Mouse (Mus musculus) liver, adult 2 months (tissue): ENCODE measurements around the gene Ambra1. TPM values are rescaled to one million over a fixed set of nuclear protein-coding genes. Genes with fewer than 3 reads are reported as not detected.

Experiments
- DNase-seq: peaks from one replicate; pipeline ENCODE4 v3.0.0-alpha.2; 2011; ENCODE audit warnings: low read depth, low spot score; ENCODE audit errors: extremely low read depth
- H3K27ac ChIP-seq: fragments of 200-500 bp; replicated peaks from 2 replicates; pipeline ENCODE4 v1.5.1; 2012; ENCODE audit warnings: low read depth, mild to moderate bottlenecking, control low read depth, inconsistent platforms, low read length; ENCODE audit not compliant: insufficient read depth
- H3K27me3 ChIP-seq: fragments of 200-500 bp; 2 replicates; pipeline ENCODE4 v1.6.1; 2012; ENCODE audit warnings: mild to moderate bottlenecking, moderate library complexity, low read length, inconsistent platforms; ENCODE audit not compliant: control insufficient read depth, insufficient read depth
- H3K36me3 ChIP-seq: fragments of 200-500 bp; 2 replicates; pipeline ENCODE4 v1.6.1; 2012; ENCODE audit warnings: low read length, inconsistent platforms; ENCODE audit not compliant: control insufficient read depth, insufficient read depth
- H3K4me1 ChIP-seq: fragments of 200-500 bp; 2 replicates; pipeline ENCODE4 v1.6.1; 2011; ENCODE audit warnings: low read length; ENCODE audit not compliant: control insufficient read depth, insufficient read depth
- H3K4me3 ChIP-seq: fragments of 200-500 bp; 2 replicates; pipeline ENCODE4 v1.5.1; 2011; ENCODE audit warnings: low read depth, mild to moderate bottlenecking, control low read depth, low read length, moderate library complexity; ENCODE audit not compliant: insufficient read depth
- H3K79me2 ChIP-seq: fragments of 200-500 bp; 2 replicates; pipeline ENCODE4 v1.6.1; 2012; ENCODE audit warnings: inconsistent platforms, mild to moderate bottlenecking, low read length, moderate library complexity; ENCODE audit not compliant: control insufficient read depth, insufficient read depth
- H3K9ac ChIP-seq: fragments of 200-500 bp; 2 replicates; pipeline ENCODE4 v1.6.1; 2012; ENCODE audit warnings: low read depth, mild to moderate bottlenecking, control low read depth, inconsistent platforms, low read length
- CTCF ChIP-seq: fragments of 200-500 bp; IDR thresholded peaks from 2 replicates; pipeline ENCODE4 v1.5.1; 2011; ENCODE audit warnings: low read depth, low read length, control low read depth
- POLR2A ChIP-seq: fragments of 200-500 bp; IDR thresholded peaks from 2 replicates; pipeline ENCODE4 v1.6.1; 2011; ENCODE audit warnings: low read length, control low read depth; ENCODE audit not compliant: insufficient read depth; ENCODE audit errors: extremely low read depth
- WGBS: fragments of 180-500 bp; shearing (Covaris S2); methylation state at CpG from one replicate; pipeline ENCODE4 v1.1.7; 2018; 5-methylcytosine and 5-hydroxymethylcytosine counted together
- polyA plus RNA-seq: library from polyadenylated mRNA; depleted of rRNA; stranded (reverse); fragments of >200 nt; gene quantifications from 2 replicates; pipeline ENCODE4 v1.2.3, GENCODE M21; 2012
- total RNA-seq: library from RNA; depleted of rRNA; stranded (reverse); fragments of >200 nt; gene quantifications from 2 replicates; pipeline ENCODE4 v1.2.3, GENCODE M21; 2014

Gene Ambra1
- total and polyA plus RNA-seq, 2 experiments = 11.0 to 12.4 TPM

- Histone ChIP-seq H3K27ac (no peak overlapping the region), H3K9ac (no peak overlapping the region), H3K4me3 (peak overlapping the region; percentile 44; the same call in 1 of the 2 replicates), H3K27me3 (no peaks in the 10 kb centered on the region), H3K79me2 (no peaks in the 10 kb centered on the region; the same call in 1 of the 2 replicates), H3K4me1 (0 out of 2 replicates have a peak, but pooled peaks cover 2% of the 10 kb centered on the region), H3K36me3 (peaks cover 9% of the 10 kb centered on the region; the same call in 1 of the 2 replicates)
- TF ChIP-seq POLR2A (no peak), CTCF (no peak)
- DNase-seq = no peak
- 76% methylated on average over 9 of the region's 9 CpGs for WGBS
These were observed 146.3 kb downstream of the Ambra1 start for GRCm38 (mm10) chr2:91876000-91876805.

GRCm38 (mm10) chr2:91876806-91877140, 146.8 kb downstream of the Ambra1 start:
- no peak overlapping the region for H3K9ac ChIP-seq
- peak overlapping the region; percentile 44 for H3K4me3 ChIP-seq
- TF ChIP-seq POLR2A (no peak), CTCF (no peak)
- H3K79me2 ChIP-seq = no peaks in the 10 kb centered on the region; the same call in 1 of the 2 replicates
- DNase-seq = peak; percentile 9
- H3K27ac ChIP-seq = no peak overlapping the region
- H3K4me1 ChIP-seq = 0 out of 2 replicates have a peak, but pooled peaks cover 2% of the 10 kb centered on the region
- WGBS = 62% methylated on average over 2 of the region's 2 CpGs
- peaks cover 9% of the 10 kb centered on the region; the same call in 1 of the 2 replicates for H3K36me3 ChIP-seq
- H3K27me3 ChIP-seq = no peaks in the 10 kb centered on the region

GRCm38 (mm10) chr2:91878387-91879180, 148.7 kb downstream of the Ambra1 start:
- Histone ChIP-seq H3K4me3 (no peak overlapping the region), H3K79me2 (no peaks in the 10 kb centered on the region; the same call in 1 of the 2 replicates), H3K9ac (no peak overlapping the region), H3K4me1 (peaks cover 2% of the 10 kb centered on the region; the same call in 1 of the 2 replicates), H3K27me3 (no peaks in the 10 kb centered on the region), H3K36me3 (peaks cover 9% of the 10 kb centered on the region; the same call in 1 of the 2 replicates), H3K27ac (no peak overlapping the region)
- TF ChIP-seq CTCF (no peak), POLR2A (no peak)
- 84% methylated on average over 7 of the region's 7 CpGs for whole genome bisulfite sequencing
- DNase-seq = no peak

GRCm38 (mm10) chr2:91883961-91884360, 154.0 kb downstream of the Ambra1 start:
- H3K27ac ChIP-seq = no peak overlapping the region
- H3K79me2 ChIP-seq = no peaks in the 10 kb centered on the region; the same call in 1 of the 2 replicates
- 76% methylated on average over 4 of the region's 4 CpGs for WGBS
- no peak overlapping the region for H3K9ac ChIP-seq
- TF ChIP-seq CTCF (no peak), POLR2A (no peak)
- no peak for DNase-seq
- no peak overlapping the region for H3K4me3 ChIP-seq
- no peaks in the 10 kb centered on the region; the same call in 1 of the 2 replicates for H3K4me1 ChIP-seq
- peaks cover 26% of the 10 kb centered on the region for H3K36me3 ChIP-seq
- H3K27me3 ChIP-seq = no peaks in the 10 kb centered on the region

GRCm38 (mm10) chr2:91884616-91885015, 154.7 kb downstream of the Ambra1 start:
- no peak overlapping the region for H3K4me3 ChIP-seq
- H3K4me1 ChIP-seq = no peaks in the 10 kb centered on the region; the same call in 1 of the 2 replicates
- H3K27ac ChIP-seq = no peak overlapping the region
- no peaks in the 10 kb centered on the region for H3K27me3 ChIP-seq
- 73% methylated on average over 4 of the region's 4 CpGs for WGBS
- peaks cover 29% of the 10 kb centered on the region for H3K36me3 ChIP-seq
- no peak for DNase-seq
- TF ChIP-seq POLR2A (no peak), CTCF (no peak)
- no peak overlapping the region for H3K9ac ChIP-seq
- no peaks in the 10 kb centered on the region; the same call in 1 of the 2 replicates for H3K79me2 ChIP-seq
